Mouse (Mus musculus) olfactory bulb, adult 2 months (tissue): ENCODE measurements around the gene Itgb7. TPM values are rescaled to one million over a fixed set of nuclear protein-coding genes. Genes with fewer than 3 reads are reported as not detected.

ENCODE experiments used
- H3K27ac ChIP-seq: fragments of 200-500 bp; 2 replicates; pipeline ENCODE4 v1.5.1; 2012; ENCODE audit warnings: low read depth, low read length; ENCODE audit not compliant: insufficient read depth
- H3K4me1 ChIP-seq: fragments of 200-500 bp; 2 replicates; pipeline ENCODE4 v1.6.1; 2012; ENCODE audit warnings: low read length; ENCODE audit not compliant: control insufficient read depth, insufficient read depth
- H3K4me3 ChIP-seq: fragments of 200-500 bp; 2 replicates; pipeline ENCODE4 v1.5.1; 2012; ENCODE audit warnings: mild to moderate bottlenecking, low read depth, low read length, moderate library complexity; ENCODE audit not compliant: insufficient read depth
- CTCF ChIP-seq: fragments of 200-500 bp; IDR thresholded peaks from 2 replicates; pipeline ENCODE4 v1.5.1; 2012; ENCODE audit warnings: low read depth, mild to moderate bottlenecking, low read length, moderate library complexity; ENCODE audit not compliant: insufficient read depth
- POLR2A ChIP-seq: fragments of 200-500 bp; IDR thresholded peaks from 2 replicates; pipeline ENCODE4 v1.6.1; 2012; ENCODE audit warnings: mild to moderate bottlenecking, low read depth, low read length, moderate library complexity; ENCODE audit not compliant: insufficient read depth
- WGBS: fragments of 180-500 bp; shearing (Covaris S2); methylation state at CpG from one replicate; pipeline ENCODE4 v1.1.7; 2018; 5-methylcytosine and 5-hydroxymethylcytosine counted together
- polyA plus RNA-seq: library from polyadenylated mRNA; stranded (reverse); fragments of >200 nt; gene quantifications from 2 replicates; pipeline ENCODE4 v1.2.4, GENCODE M21; 2012; ENCODE audit warnings: low replicate concordance; ENCODE audit not compliant: missing spikeins, insufficient read depth, insufficient read length

Itgb7 gene
- polyA plus RNA-seq, 1 experiment, result not detected

DNA sequence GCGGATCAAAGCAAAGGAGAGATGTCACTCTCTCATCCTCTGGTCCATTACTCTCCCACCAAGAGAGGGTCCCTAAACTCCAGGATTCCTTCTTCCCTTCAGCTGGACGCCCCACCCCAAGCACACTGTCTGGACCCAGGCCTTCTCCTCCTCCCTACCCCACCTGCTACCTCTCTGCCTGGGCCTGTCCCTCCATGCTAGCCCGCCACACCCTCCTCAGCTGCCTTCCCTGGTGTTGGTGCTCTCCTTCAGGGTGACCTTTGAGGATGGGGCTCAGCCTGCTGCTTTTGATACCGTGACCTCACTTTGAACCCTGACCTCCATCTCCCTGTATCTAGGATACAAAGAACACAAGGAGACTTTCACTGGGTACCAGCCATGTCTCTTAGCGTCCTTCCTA is 18.8 kb upstream of the Itgb7 start:
- no peak overlapping the region for H3K27ac ChIP-seq
- no peak overlapping the region for H3K4me3 ChIP-seq
- 85% methylated on average over 5 of the region's 5 CpGs for WGBS
- TF ChIP-seq CTCF, result no peak
- no peak for TF ChIP-seq POLR2A
- peaks cover 24% of the 10 kb centered on the region for H3K4me1 ChIP-seq

DNA sequence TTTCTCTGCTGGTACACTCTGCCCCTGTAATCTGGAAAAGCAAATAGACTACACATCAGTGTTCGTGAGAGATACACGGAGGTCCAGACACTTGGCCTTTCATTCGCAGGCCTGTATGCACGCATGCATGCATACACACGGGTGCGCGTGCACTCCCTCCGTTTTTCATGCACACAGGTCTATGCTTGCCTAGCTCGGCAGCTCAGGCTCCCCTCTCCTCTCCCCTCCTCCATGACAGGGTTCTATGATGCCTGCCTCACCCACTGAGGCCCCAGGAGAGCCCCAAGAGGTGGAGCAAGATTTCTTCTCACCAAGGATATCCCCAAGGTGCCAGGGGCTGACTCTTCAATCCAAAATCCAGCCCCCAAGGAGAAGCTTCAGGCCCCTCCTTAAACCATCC is 18.2 kb upstream of the Itgb7 start:
- no peak overlapping the region for H3K4me3 ChIP-seq
- TF ChIP-seq POLR2A, result no peak
- no peak for TF ChIP-seq CTCF
- 75% methylated on average over 9 of the region's 9 CpGs for WGBS
- peak overlapping the region; percentile 16; the same call in 1 of the 2 replicates for H3K27ac ChIP-seq
- peaks cover 23% of the 10 kb centered on the region for H3K4me1 ChIP-seq

DNA sequence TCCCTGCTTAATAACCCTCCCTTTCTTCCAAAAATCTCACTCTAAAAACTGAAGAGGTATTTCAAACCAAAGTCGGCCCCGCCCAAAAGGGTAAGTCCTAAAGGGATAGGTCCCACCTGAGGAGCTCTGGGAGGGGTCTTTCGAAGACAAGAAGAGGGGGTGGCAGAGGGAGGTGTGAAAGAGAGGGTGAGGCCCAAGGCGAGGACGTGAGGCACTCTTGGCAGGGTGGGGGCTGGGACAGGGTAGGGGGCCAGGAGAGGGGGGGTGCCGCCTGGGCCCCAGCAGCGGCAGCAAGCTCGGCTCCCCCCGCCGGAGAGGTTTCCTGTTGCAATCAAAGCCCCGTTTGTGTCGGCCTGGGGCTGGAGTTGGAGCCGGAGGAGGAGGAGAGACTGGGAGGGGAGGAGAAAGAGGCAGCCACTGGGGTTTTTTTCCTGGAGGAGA is 17.5 kb upstream of the Itgb7 start:
- Histone ChIP-seq H3K4me1 (peaks cover 27% of the 10 kb centered on the region), H3K4me3 (no peak overlapping the region), H3K27ac (0 out of 2 replicates have a peak overlapping the region, but pooled peaks have one; percentile 16)
- TF ChIP-seq POLR2A (no peak), CTCF (no peak)
- 14% methylated on average over 13 of the region's 13 CpGs for WGBS

DNA sequence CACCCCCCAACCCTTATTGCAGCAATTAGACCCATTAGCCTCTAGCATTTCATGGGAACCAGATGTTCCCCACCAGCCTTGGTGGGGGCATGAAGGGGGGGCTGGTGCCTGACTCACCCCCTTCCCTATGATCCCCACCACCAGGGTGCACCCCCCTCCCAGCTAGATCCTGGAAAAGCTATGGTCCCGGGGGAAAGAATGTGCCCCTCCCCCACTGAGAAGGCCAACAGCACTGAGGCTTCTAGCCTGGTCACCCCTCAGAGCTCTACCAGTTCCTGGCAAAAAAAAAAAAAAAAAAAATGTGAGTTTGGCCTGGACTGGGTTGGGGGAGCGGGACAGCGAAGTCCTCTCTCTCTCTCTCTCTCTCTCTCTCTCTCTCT is 17.1 kb upstream of the Itgb7 start:
- WGBS, result 25% methylated on average over 3 of the region's 3 CpGs
- H3K4me1 ChIP-seq, result peaks cover 28% of the 10 kb centered on the region
- H3K4me3 ChIP-seq, result no peak overlapping the region
- H3K27ac ChIP-seq, result no peak overlapping the region; the same call in 1 of the 2 replicates
- TF ChIP-seq POLR2A, result no peak
- TF ChIP-seq CTCF, result no peak

- TF ChIP-seq POLR2A (no peak), CTCF (no peak)
- Histone ChIP-seq H3K27ac (no peak overlapping the region; the same call in 1 of the 2 replicates), H3K4me3 (peak overlapping the region; percentile 73), H3K4me1 (peaks cover 34% of the 10 kb centered on the region)
- WGBS, result 23% methylated on average over 8 of the region's 8 CpGs
Measured at GRCm38 (mm10) chr15:102248131-102248811, 16.5 kb upstream of the Itgb7 start.

- Histone ChIP-seq H3K27ac (peak overlapping the region; percentile 53), H3K4me3 (peak overlapping the region; percentile 73), H3K4me1 (peaks cover 42% of the 10 kb centered on the region)
- TF ChIP-seq POLR2A (no peak), CTCF (no peak)
- 1% methylated on average over 64 of the region's 65 CpGs for WGBS
Measured at GRCm38 (mm10) chr15:102247252-102248130, 15.7 kb upstream of the Itgb7 start.

GRCm38 (mm10) chr15:102246866-102247251 is 15.1 kb upstream of the Itgb7 start:
- TF ChIP-seq CTCF, result no peak
- peak; percentile 67 for TF ChIP-seq POLR2A
- WGBS, result under 1% methylated on average over 29 of the region's 35 CpGs
- H3K4me3 ChIP-seq, result peak overlapping the region; percentile 73
- peaks cover 42% of the 10 kb centered on the region for H3K4me1 ChIP-seq
- H3K27ac ChIP-seq, result peak overlapping the region; percentile 88

- H3K27ac ChIP-seq, result peak overlapping the region; percentile 88
- under 1% methylated on average over 41 of the region's 44 CpGs for WGBS
- TF ChIP-seq CTCF, result no peak
- TF ChIP-seq POLR2A, result no peak
Measured at GRCm38 (mm10) chr15:102245891-102246741, 14.4 kb upstream of the Itgb7 start.

More at GRCm38 (mm10) chr15:102245891-102246741, 14.4 kb upstream of the Itgb7 start:
- peak overlapping the region; percentile 73 for H3K4me3 ChIP-seq
- H3K4me1 ChIP-seq, result peaks cover 42% of the 10 kb centered on the region
